Mouse (Mus musculus) cerebellum, postnatal 4 days (tissue): ENCODE measurements around the gene Bax.
"Not testable (repeated sequence)": the region's sequence is repeated elsewhere in the genome, so short reads cannot be mapped to it uniquely, and the experiment has no call there.

Experiments
- DNase-seq, 2 experiments: peaks; one replicate each; pipeline ENCODE4 v3.0.0; 2022; ENCODE audit warnings: low spot score in 2 of 2, mixed read lengths in 1 of 2

Bax gene

GRCm38 (mm10) chr7:45466283-45467089 is at the start of gene Bax:
Bax (minus strand) TSS chr7:45466898.
- DNase-seq = peak; percentile 90 to 97

- no peak for DNase-seq
Measured at GRCm38 (mm10) chr7:45515436-45515835, 48.7 kb upstream of the Bax start.

- no peak for DNase-seq
Measured at GRCm38 (mm10) chr7:45514411-45514810, 47.7 kb upstream of the Bax start.

- DNase-seq = peak; percentile 74 to 87
Measured at GRCm38 (mm10) chr7:45509912-45510787, 43.5 kb upstream of the Bax start, which contains the start of gene Nucb1. Nucb1 (minus strand) TSS chr7:45510406.

GRCm38 (mm10) chr7:45509181-45509882 is 42.6 kb upstream of the Bax start:
- DNase-seq = no peak

- no peak for DNase-seq
Measured at GRCm38 (mm10) chr7:45508561-45508960, 41.9 kb upstream of the Bax start.

GRCm38 (mm10) chr7:45507583-45507982 is 40.9 kb upstream of the Bax start:
- no peak for DNase-seq

- no peak for DNase-seq
Measured at GRCm38 (mm10) chr7:45498427-45498826, 31.7 kb upstream of the Bax start.

- no peak for DNase-seq
Measured at GRCm38 (mm10) chr7:45494548-45494947, 27.9 kb upstream of the Bax start.

- no peak for DNase-seq
Measured at GRCm38 (mm10) chr7:45492951-45493350, 26.3 kb upstream of the Bax start.

- DNase-seq = no peak
Measured at GRCm38 (mm10) chr7:45492225-45492844, 25.6 kb upstream of the Bax start.

GRCm38 (mm10) chr7:45491264-45491663 is 24.6 kb upstream of the Bax start:
- no peak for DNase-seq

- no peak for DNase-seq
Measured at GRCm38 (mm10) chr7:45490822-45491221, 24.1 kb upstream of the Bax start.

GRCm38 (mm10) chr7:45489578-45489977 is 22.9 kb upstream of the Bax start:
- DNase-seq = no peak

- peak in 1 of 2 experiments; percentile 49 for DNase-seq
Measured at GRCm38 (mm10) chr7:45488293-45489204, 21.9 kb upstream of the Bax start, which contains the start of gene Dhdh. Dhdh (minus strand) TSS chr7:45488805.

- no peak for DNase-seq
Measured at GRCm38 (mm10) chr7:45487861-45488292, 21.2 kb upstream of the Bax start.

- no peak for DNase-seq
Measured at GRCm38 (mm10) chr7:45486761-45487415, 20.2 kb upstream of the Bax start, which contains the start of gene Gm45808. Gm45808 (minus strand) TSS chr7:45486811.

GRCm38 (mm10) chr7:45486158-45486557 is 19.5 kb upstream of the Bax start:
- no peak for DNase-seq

- DNase-seq = not testable (repeated sequence)
Measured at GRCm38 (mm10) chr7:45484985-45485384, 18.3 kb upstream of the Bax start.

GRCm38 (mm10) chr7:45482166-45482565 is 15.5 kb upstream of the Bax start:
- no peak for DNase-seq
